Mouse (Mus musculus) lung, embryonic 15.5 days (tissue): ENCODE measurements around the gene P2rx5. TPM values are rescaled to one million over a fixed set of nuclear protein-coding genes. Genes with fewer than 3 reads are reported as not detected.

Experiments used
- ATAC-seq: fragments of 200-750 bp; cut with Nextera tagmentation; 2 replicates; pipeline ENCODE4 v1.8.0; 2017; ENCODE audit warnings: moderate number of reproducible peaks, borderline replicate concordance; ENCODE audit not compliant: low FRiP score, low TSS enrichment; ENCODE audit errors: extremely low read depth
- H3K27ac ChIP-seq: fragments of 300-500 bp; sonication (generic); 2 replicates; pipeline ENCODE4 v1.5.1; 2015; ENCODE audit warnings: moderate library complexity, mild to moderate bottlenecking, inconsistent platforms
- H3K27me3 ChIP-seq: fragments of 300-500 bp; sonication (generic); 2 replicates; pipeline ENCODE4 v1.6.1; 2015; ENCODE audit warnings: inconsistent platforms
- H3K36me3 ChIP-seq: fragments of 300-500 bp; sonication (generic); 2 replicates; pipeline ENCODE4 v1.6.1; 2015; ENCODE audit warnings: inconsistent platforms
- H3K4me1 ChIP-seq: fragments of 300-500 bp; sonication (generic); 2 replicates; pipeline ENCODE4 v1.6.1; 2015; ENCODE audit warnings: inconsistent platforms
- H3K4me2 ChIP-seq: fragments of 300-500 bp; sonication (generic); 2 replicates; pipeline ENCODE4 v1.6.1; 2015; ENCODE audit warnings: inconsistent platforms, mild to moderate bottlenecking, moderate library complexity
- H3K4me3 ChIP-seq: fragments of 300-500 bp; sonication (generic); 2 replicates; pipeline ENCODE4 v1.5.1; 2015; ENCODE audit warnings: mild to moderate bottlenecking, inconsistent platforms
- H3K9ac ChIP-seq: fragments of 300-500 bp; sonication (generic); 2 replicates; pipeline ENCODE4 v1.6.1; 2015; ENCODE audit warnings: inconsistent platforms
- H3K9me3 ChIP-seq: fragments of 300-500 bp; sonication (generic); 2 replicates; pipeline ENCODE4 v1.6.1; 2016; ENCODE audit warnings: inconsistent platforms
- WGBS: fragments of 180-500 bp; shearing (Covaris S2); methylation state at CpG from one replicate; pipeline ENCODE4 v1.1.7; 2015; 5-methylcytosine and 5-hydroxymethylcytosine counted together
- polyA plus RNA-seq: library from polyadenylated mRNA; unstranded; fragments of >200 nt; fragmentation: Nextera tagmentation; extraction: Ambion mirVana; gene quantifications from 2 replicates; pipeline ENCODE4 v1.2.1, GENCODE M21; 2015

Gene P2rx5
- polyA plus RNA-seq, 1 experiment from 2014 or later = 0.21 TPM

DNA sequence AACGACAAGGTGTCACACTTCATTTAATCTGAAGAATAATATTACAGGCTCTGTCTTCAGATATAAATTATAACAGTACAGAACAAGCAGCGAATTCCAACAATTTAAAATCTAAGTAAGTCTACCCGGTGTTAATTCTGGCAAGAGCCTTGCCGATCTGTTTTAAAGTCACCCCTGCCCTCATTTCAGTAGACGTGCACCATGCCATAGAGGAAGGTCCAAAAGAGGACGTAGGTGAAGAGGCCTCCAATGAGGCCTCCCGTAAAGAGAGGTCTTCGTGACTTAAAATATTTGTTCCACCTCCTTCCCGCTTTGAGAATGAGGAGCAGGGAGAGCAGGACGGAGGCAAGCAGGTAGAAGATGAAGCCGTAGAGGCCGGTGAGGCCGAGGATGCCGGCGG is 16.0 kb downstream of the P2rx5 start:
- Histone ChIP-seq H3K36me3 (peaks cover 9% of the 10 kb centered on the region), H3K27me3 (no peaks in the 10 kb centered on the region), H3K4me2 (peak overlapping the region; percentile 58), H3K4me3 (peak overlapping the region; percentile 93), H3K4me1 (peaks cover 50% of the 10 kb centered on the region), H3K9me3 (no peaks in the 10 kb centered on the region), H3K27ac (peak overlapping the region; percentile 90), H3K9ac (peak overlapping the region; percentile 94)
- WGBS = under 1% methylated on average over 15 of the region's 15 CpGs
- no peak for ATAC-seq

DNA sequence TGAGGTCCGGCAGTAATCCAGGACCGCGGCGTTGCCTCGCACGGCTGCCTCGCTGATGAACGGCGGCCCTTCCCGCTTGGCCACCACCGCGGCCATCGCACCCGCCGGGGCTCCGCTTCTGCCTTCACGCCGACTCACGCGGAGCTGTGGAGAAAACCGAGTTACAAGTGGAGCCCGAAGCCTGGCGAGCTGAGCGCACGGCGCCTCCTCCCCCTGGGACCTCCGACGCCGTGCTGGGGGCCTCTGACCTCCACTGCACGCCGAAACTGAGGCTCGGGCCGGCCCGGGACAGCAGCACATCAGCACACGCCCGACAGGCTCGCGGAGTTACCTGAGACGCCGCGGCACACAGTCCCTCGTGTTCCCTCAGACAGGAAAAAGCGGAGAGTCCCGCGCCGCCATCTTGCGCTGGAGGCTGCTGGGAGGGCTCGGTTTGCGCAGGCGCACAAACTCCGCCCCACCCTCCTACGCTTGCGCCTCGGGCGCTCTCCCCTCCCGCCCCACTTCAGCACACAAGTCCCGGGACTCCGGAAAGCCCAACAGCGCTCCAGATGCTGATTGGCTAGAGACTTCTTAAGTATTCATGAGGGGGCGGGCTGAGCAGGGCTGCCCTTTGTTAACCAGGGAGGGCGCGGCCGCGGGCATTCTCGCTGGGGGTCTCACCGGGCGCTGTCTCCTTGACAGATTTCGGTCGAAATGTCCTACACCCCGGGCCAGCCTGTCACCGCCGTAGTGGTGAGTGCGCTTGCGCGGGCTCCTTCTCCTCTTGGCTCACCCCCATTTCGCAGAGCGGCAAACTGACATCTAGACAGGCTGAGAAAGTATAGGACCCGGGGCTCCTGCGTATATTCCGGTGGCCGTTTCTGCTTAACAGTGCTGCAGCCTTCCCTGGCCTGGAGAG is 16.6 kb downstream of the P2rx5 start, which contains the start of the genes Emc6 and Tax1bp3:
Emc6 (minus strand) TSS at position 430 of the 901 bp plus-strand sequence.
Tax1bp3 (plus strand) TSS at position 476 of the 901 bp plus-strand sequence.
- H3K27ac ChIP-seq = peak within 1 kb of the TSS; percentile 99
- peak; percentile 98 for ATAC-seq
- peak within 1 kb of the TSS; percentile 93 for H3K4me3 ChIP-seq
- H3K9ac ChIP-seq = peak within 1 kb of the TSS; percentile 94
- H3K9me3 ChIP-seq = no peaks in the 10 kb centered on the region
- H3K4me2 ChIP-seq = peak within 1 kb of the TSS; percentile 79
- H3K36me3 ChIP-seq = peaks cover 9% of the 10 kb centered on the region
- peaks cover 43% of the 10 kb centered on the region for H3K4me1 ChIP-seq
- under 1% methylated on average over 81 of the region's 81 CpGs for WGBS
- no peaks in the 10 kb centered on the region for H3K27me3 ChIP-seq

- whole genome bisulfite sequencing = under 1% methylated on average over 28 of the region's 28 CpGs
- peak overlapping the region; percentile 93 for H3K4me3 ChIP-seq
- peaks cover 37% of the 10 kb centered on the region for H3K4me1 ChIP-seq
- peak overlapping the region; percentile 79 for H3K4me2 ChIP-seq
- H3K9ac ChIP-seq = peak overlapping the region; percentile 87
- H3K27me3 ChIP-seq = no peaks in the 10 kb centered on the region
- peak overlapping the region; percentile 99 for H3K27ac ChIP-seq
- ATAC-seq = peak; percentile 90
- no peaks in the 10 kb centered on the region for H3K9me3 ChIP-seq
- H3K36me3 ChIP-seq = peaks cover 14% of the 10 kb centered on the region
These were observed 17.3 kb downstream of the P2rx5 start for GRCm38 (mm10) chr11:73177509-73177875.

- Histone ChIP-seq H3K4me3 (peak overlapping the region; percentile 93), H3K27ac (peak overlapping the region; percentile 99), H3K27me3 (no peaks in the 10 kb centered on the region), H3K36me3 (peaks cover 14% of the 10 kb centered on the region), H3K9ac (peak overlapping the region; percentile 87), H3K4me2 (peak overlapping the region; percentile 79), H3K4me1 (peaks cover 33% of the 10 kb centered on the region), H3K9me3 (no peaks in the 10 kb centered on the region)
- 0% methylated on average over 2 of the region's 2 CpGs for WGBS
- ATAC-seq = no peak
These were observed 17.7 kb downstream of the P2rx5 start for GRCm38 (mm10) chr11:73177895-73178294.

- no peaks in the 10 kb centered on the region for H3K9me3 ChIP-seq
- no peaks in the 10 kb centered on the region for H3K4me1 ChIP-seq
- WGBS = 87% methylated on average over 10 of the region's 10 CpGs
- H3K9ac ChIP-seq = no peak overlapping the region
- peaks cover 29% of the 10 kb centered on the region for H3K36me3 ChIP-seq
- no peak overlapping the region for H3K27ac ChIP-seq
- H3K27me3 ChIP-seq = no peaks in the 10 kb centered on the region
- H3K4me3 ChIP-seq = no peak overlapping the region
- H3K4me2 ChIP-seq = no peak overlapping the region
- ATAC-seq = no peak
These were observed 25.8 kb downstream of the P2rx5 start for GRCm38 (mm10) chr11:73185872-73186615.

- Histone ChIP-seq H3K27ac (no peak overlapping the region), H3K9ac (no peak overlapping the region), H3K36me3 (peaks cover 25% of the 10 kb centered on the region), H3K4me2 (no peak overlapping the region), H3K27me3 (no peaks in the 10 kb centered on the region), H3K4me3 (no peak overlapping the region), H3K4me1 (no peaks in the 10 kb centered on the region), H3K9me3 (no peaks in the 10 kb centered on the region)
- WGBS = 84% methylated on average over 6 of the region's 6 CpGs
- no peak; the same call in 1 of the 2 replicates for ATAC-seq
These were observed 27.0 kb downstream of the P2rx5 start for GRCm38 (mm10) chr11:73187231-73187630.

GRCm38 (mm10) chr11:73193047-73193446 is 32.8 kb downstream of the P2rx5 start:
- H3K27ac ChIP-seq = no peak overlapping the region
- no peak overlapping the region for H3K9ac ChIP-seq
- H3K27me3 ChIP-seq = no peaks in the 10 kb centered on the region
- H3K36me3 ChIP-seq = no peaks in the 10 kb centered on the region
- H3K4me3 ChIP-seq = no peak overlapping the region
- H3K9me3 ChIP-seq = no peaks in the 10 kb centered on the region
- H3K4me1 ChIP-seq = 0 out of 2 replicates have a peak, but pooled peaks cover 2% of the 10 kb centered on the region
- no peak overlapping the region for H3K4me2 ChIP-seq
- WGBS = 61% methylated on average over 6 of the region's 6 CpGs
- ATAC-seq = no peak

DNA sequence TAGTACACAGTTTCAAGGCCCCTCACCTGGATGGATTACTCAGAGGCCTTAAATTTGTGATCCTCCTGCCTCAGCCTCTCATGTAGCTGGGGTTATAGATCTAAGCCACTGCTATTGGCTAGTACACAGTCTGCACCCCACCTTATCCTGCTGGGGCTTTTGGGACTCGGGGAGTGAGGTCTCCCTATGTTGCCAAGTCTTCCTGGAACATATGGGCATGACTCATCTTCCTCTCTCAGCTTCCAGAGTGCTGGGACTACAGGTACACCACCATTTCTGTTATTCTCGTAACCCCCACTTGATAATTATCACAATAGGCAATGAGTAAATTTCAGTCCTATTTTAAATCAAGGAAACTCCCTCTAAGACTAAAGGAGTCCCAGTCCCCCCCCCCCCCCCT is 34.2 kb downstream of the P2rx5 start:
- 62% methylated on average over 2 of the region's 2 CpGs for WGBS

DNA sequence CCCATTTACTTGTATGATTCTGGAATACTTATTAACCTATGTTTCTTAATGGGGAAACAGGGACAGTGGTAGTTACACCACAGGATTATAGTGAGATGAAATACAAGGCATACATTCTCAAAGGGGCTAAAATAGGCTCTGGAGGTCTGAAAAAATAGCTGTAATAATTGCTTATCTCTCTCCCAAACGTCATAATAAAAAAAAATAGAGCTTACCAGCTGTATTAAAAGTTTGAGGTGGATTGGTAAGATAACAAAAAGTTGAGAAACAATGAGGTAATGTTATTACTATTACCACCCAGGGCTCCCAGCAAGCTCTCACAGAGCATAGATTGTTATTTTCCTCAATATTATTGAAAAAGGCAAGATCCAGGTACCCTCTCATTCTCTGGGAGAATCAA is 38.0 kb downstream of the P2rx5 start:
- H3K36me3 ChIP-seq = no peaks in the 10 kb centered on the region
- no peak for ATAC-seq
- 11% methylated on average over 1 of the region's 1 CpGs for WGBS
- no peak overlapping the region for H3K27ac ChIP-seq
- H3K9ac ChIP-seq = peak overlapping the region; percentile 68
- H3K4me1 ChIP-seq = peaks cover 15% of the 10 kb centered on the region
- peak overlapping the region; percentile 72 for H3K4me3 ChIP-seq
- H3K27me3 ChIP-seq = no peaks in the 10 kb centered on the region
- no peaks in the 10 kb centered on the region for H3K9me3 ChIP-seq
- peak overlapping the region; percentile 98 for H3K4me2 ChIP-seq

More for the DNA sequence above, 34.2 kb downstream of the P2rx5 start:
- Histone ChIP-seq H3K9me3 (no peaks in the 10 kb centered on the region), H3K4me3 (no peak overlapping the region), H3K4me1 (peaks cover 8% of the 10 kb centered on the region; the same call in 1 of the 2 replicates), H3K4me2 (no peak overlapping the region), H3K27ac (no peak overlapping the region), H3K36me3 (no peaks in the 10 kb centered on the region), H3K9ac (no peak overlapping the region), H3K27me3 (no peaks in the 10 kb centered on the region)
- ATAC-seq = no peak

GRCm38 (mm10) chr11:73198603-73199229 is 38.5 kb downstream of the P2rx5 start, which contains the start of gene Ctns:
Gene Ctns, minus strand, starts transcription at chr11:73199042.
- Histone ChIP-seq H3K27me3 (no peaks in the 10 kb centered on the region), H3K36me3 (no peaks in the 10 kb centered on the region), H3K4me2 (peak within 1 kb of the TSS; percentile 98), H3K9ac (peak within 1 kb of the TSS; percentile 68), H3K4me3 (peak within 1 kb of the TSS; percentile 72), H3K9me3 (no peaks in the 10 kb centered on the region), H3K4me1 (peaks cover 15% of the 10 kb centered on the region), H3K27ac (no peak within 1 kb of the TSS; the same call in 1 of the 2 replicates)
- ATAC-seq = peak; percentile 92
- 1% methylated on average over 22 of the region's 22 CpGs for WGBS

- WGBS = under 1% methylated on average over 31 of the region's 32 CpGs
- H3K4me1 ChIP-seq = peaks cover 15% of the 10 kb centered on the region
- H3K36me3 ChIP-seq = no peaks in the 10 kb centered on the region
- H3K27ac ChIP-seq = no peak within 1 kb of the TSS; the same call in 1 of the 2 replicates
- H3K4me2 ChIP-seq = peak within 1 kb of the TSS; percentile 98
- H3K4me3 ChIP-seq = peak within 1 kb of the TSS; percentile 72
- no peaks in the 10 kb centered on the region for H3K9me3 ChIP-seq
- no peaks in the 10 kb centered on the region for H3K27me3 ChIP-seq
- peak within 1 kb of the TSS; percentile 68 for H3K9ac ChIP-seq
- ATAC-seq = peak; percentile 97
These were observed 39.0 kb downstream of the P2rx5 start, which contains the start of gene Shpk for GRCm38 (mm10) chr11:73199230-73199712. Gene Shpk, plus strand, starts transcription at chr11:73199460.
